Mouse (Mus musculus) liver, embryonic 12.5 days (tissue): ENCODE measurements around the gene Atl3. TPM values are rescaled to one million over a fixed set of nuclear protein-coding genes. Genes with fewer than 3 reads are reported as not detected.

Source experiments
- polyA plus RNA-seq: library from polyadenylated mRNA; unstranded; fragments of >200 nt; fragmentation: Nextera tagmentation; extraction: Ambion mirVana; gene quantifications from 2 replicates; pipeline ENCODE4 v1.2.1, GENCODE M21; 2016

The Atl3 gene
- polyA plus RNA-seq, 1 experiment from 2014 or later: 8.3 TPM

Other genes starting within 250 kb of the Atl3 start
- gene Rcor2, start 226.7 kb upstream of the Atl3 start, polyA plus RNA-seq: 4.0 and 5.1 TPM in 2 replicates
- 41.3 and 42.0 TPM in 2 replicates for gene Mark2, start 152.2 kb upstream of the Atl3 start, polyA plus RNA-seq
- gene Spindoc, start 111.0 kb upstream of the Atl3 start, polyA plus RNA-seq: 10.3 and 10.8 TPM in 2 replicates
- 1.9 TPM in 2 replicates for gene 2700081O15Rik, start 76.4 kb upstream of the Atl3 start, polyA plus RNA-seq
- 83.1 and 84.6 TPM in 2 replicates for gene Rtn3, start 10.8 kb upstream of the Atl3 start, polyA plus RNA-seq
- gene Pla2g16, start 63.4 kb downstream of the Atl3 start, polyA plus RNA-seq: 22.0 and 23.6 TPM in 2 replicates
- gene Lgals12, start 113.2 kb downstream of the Atl3 start, polyA plus RNA-seq: not detected in 2 replicates
- not detected in 2 replicates for gene Hrasls5, start 118.5 kb downstream of the Atl3 start, polyA plus RNA-seq
- not detected in 2 replicates for gene Slc22a19, start 217.3 kb downstream of the Atl3 start, polyA plus RNA-seq